In the genomic region with DNA sequence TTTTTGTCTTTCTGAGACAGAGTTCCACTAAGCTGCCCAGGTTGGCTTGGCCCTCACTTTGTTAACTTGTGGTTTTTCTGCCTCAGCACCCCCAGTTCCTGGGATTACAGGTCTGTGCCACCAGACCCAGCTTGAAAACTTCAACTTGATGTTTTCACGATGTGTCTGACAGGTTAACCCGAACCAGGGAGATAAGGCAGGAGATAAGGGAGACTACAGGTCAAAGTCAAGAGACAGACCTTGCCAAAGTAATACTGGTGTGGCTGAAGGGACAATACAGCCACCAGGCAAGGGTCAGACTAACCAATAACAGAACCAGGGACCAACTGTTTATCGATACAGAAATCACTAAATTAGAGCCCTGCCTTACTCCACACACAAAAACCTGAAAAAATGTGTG, we compare ENCODE assay signal across 18 mouse cellular contexts.
"Had no signal": no experiment of that assay in that cellular context is flagged by ENCODE, and none has a peak within 500 bp of the region (broad histone marks: within the 10 kb centered on the region; RNA-seq: fewer than 3 reads in every experiment).

No protein-coding gene starts in this region.

- H3K4me2 ChIP-seq: lung, embryonic 14.5 days; midbrain, embryonic 12.5 days; neural tube, embryonic 13.5 days; neural tube, embryonic 15.5 days had no signal

- H3K27ac ChIP-seq: midbrain, embryonic 10.5 days; midbrain, embryonic 12.5 days; neural tube, embryonic 13.5 days; neural tube, embryonic 15.5 days had no signal

- H3K4me1 ChIP-seq: midbrain, embryonic 10.5 days; midbrain, embryonic 12.5 days; neural tube, embryonic 13.5 days; neural tube, embryonic 15.5 days had no signal

- ATAC-seq: midbrain, embryonic 16.5 days had no signal

- H3K36me3 ChIP-seq: midbrain, embryonic 10.5 days; midbrain, embryonic 12.5 days; neural tube, embryonic 13.5 days; neural tube, embryonic 15.5 days had no signal

- H3K27me3 ChIP-seq: midbrain, embryonic 12.5 days; neural tube, embryonic 13.5 days; neural tube, embryonic 15.5 days had no signal

- H3K9me3 ChIP-seq: midbrain, embryonic 10.5 days; midbrain, embryonic 12.5 days; neural tube, embryonic 13.5 days; neural tube, embryonic 15.5 days had no signal

- H3K4me3 ChIP-seq: midbrain, embryonic 10.5 days; midbrain, embryonic 12.5 days; myocyte; neural tube, embryonic 13.5 days; neural tube, embryonic 15.5 days had no signal

- DNase-seq: lung, embryonic 14.5 days; lung, postnatal 10 days; lung, postnatal 4 days; midbrain, embryonic 14.5 days; retina, postnatal 1 day; right cerebral cortex, adult 18-20 months; right cerebral cortex, postnatal 25 days; right cerebral cortex, postnatal 4 days; spleen, adult 18-20 months; thymus, adult 18-20 months; thymus, postnatal 14 days; thymus, postnatal 36 days had no signal

- H3K9ac ChIP-seq: lung, embryonic 14.5 days; midbrain, embryonic 12.5 days; neural tube, embryonic 13.5 days; neural tube, embryonic 15.5 days had no signal
